Mouse (Mus musculus): ENCODE data around the gene Fam189a1. TPM values are rescaled to one million over a fixed set of nuclear protein-coding genes. Genes with fewer than 3 reads are reported as not detected.

Gene Fam189a1
- polyA plus RNA-seq, 1 experiment from 2014 or later, result 0.54 TPM

- no peaks in the 10 kb centered on the region for H3K36me3 ChIP-seq (ENCODE audit: control insufficient read depth, insufficient read depth, low read length)
- H3K9me3 ChIP-seq (ENCODE audit: control insufficient read depth, low read depth, low read length), result no peaks in the 10 kb centered on the region
- no peak overlapping the region for H3K4me3 ChIP-seq (ENCODE audit: low read depth, low read length)
- H3K27ac ChIP-seq (ENCODE audit: low read length), result no peak overlapping the region
- no peaks in the 10 kb centered on the region for H3K4me1 ChIP-seq (ENCODE audit: control insufficient read depth, insufficient read depth, low read length)
- H3K9ac ChIP-seq (replicated peaks; ENCODE audit: low read depth, low read length), result no peak overlapping the region
- H3K27me3 ChIP-seq (ENCODE audit: control insufficient read depth, insufficient read depth, low read length), result no peaks in the 10 kb centered on the region
- H3K4me2 ChIP-seq (replicated peaks; ENCODE audit: low read depth, low read length), result no peak overlapping the region
- no peak for ATAC-seq (ENCODE audit: insufficient number of reproducible peaks, insufficient read depth, low FRiP score, low read depth)
- 57% methylated on average over 6 of the region's 6 CpGs for WGBS
Measured at GRCm38 (mm10) chr7:65044280-65044679, 112.1 kb downstream of the Fam189a1 start.

- no peaks in the 10 kb centered on the region for H3K27me3 ChIP-seq (ENCODE audit: control insufficient read depth, insufficient read depth, low read length)
- no peak for ATAC-seq (ENCODE audit: insufficient number of reproducible peaks, insufficient read depth, low FRiP score, low read depth)
- no peaks in the 10 kb centered on the region for H3K36me3 ChIP-seq (ENCODE audit: control insufficient read depth, insufficient read depth, low read length)
- no peak overlapping the region for H3K4me3 ChIP-seq (ENCODE audit: low read depth, low read length)
- H3K9ac ChIP-seq (replicated peaks; ENCODE audit: low read depth, low read length), result no peak overlapping the region
- H3K4me1 ChIP-seq (ENCODE audit: control insufficient read depth, insufficient read depth, low read length), result no peaks in the 10 kb centered on the region
- no peaks in the 10 kb centered on the region for H3K9me3 ChIP-seq (ENCODE audit: control insufficient read depth, low read depth, low read length)
- WGBS, result 91% methylated on average over 7 of the region's 7 CpGs
- H3K27ac ChIP-seq (ENCODE audit: low read length), result no peak overlapping the region
- H3K4me2 ChIP-seq (replicated peaks; ENCODE audit: low read depth, low read length), result no peak overlapping the region
Measured at GRCm38 (mm10) chr7:65041106-65041505, 115.3 kb downstream of the Fam189a1 start.

- Histone ChIP-seq H3K4me2 (replicated peaks; ENCODE audit: low read depth, low read length) (no peak overlapping the region), H3K36me3 (ENCODE audit: control insufficient read depth, insufficient read depth, low read length) (no peaks in the 10 kb centered on the region)
- WGBS, result 68% methylated on average over 7 of the region's 7 CpGs
Measured at GRCm38 (mm10) chr7:65031741-65032140, 124.6 kb downstream of the Fam189a1 start.

GRCm38 (mm10) chr7:65031195-65031594 lies 125.2 kb downstream of the Fam189a1 start:
- Histone ChIP-seq H3K4me1 (ENCODE audit: control insufficient read depth, insufficient read depth, low read length) (no peaks in the 10 kb centered on the region), H3K9ac (replicated peaks; ENCODE audit: low read depth, low read length) (no peak overlapping the region), H3K27ac (ENCODE audit: low read length) (no peak overlapping the region), H3K27me3 (ENCODE audit: control insufficient read depth, insufficient read depth, low read length) (no peaks in the 10 kb centered on the region), H3K9me3 (ENCODE audit: control insufficient read depth, low read depth, low read length) (no peaks in the 10 kb centered on the region), H3K4me2 (replicated peaks; ENCODE audit: low read depth, low read length) (no peak overlapping the region), H3K4me3 (ENCODE audit: low read depth, low read length) (no peak overlapping the region), H3K36me3 (ENCODE audit: control insufficient read depth, insufficient read depth, low read length) (no peaks in the 10 kb centered on the region)
- WGBS, result 85% methylated on average over 6 of the region's 6 CpGs
- ATAC-seq (ENCODE audit: insufficient number of reproducible peaks, insufficient read depth, low FRiP score, low read depth), result no peak

More at GRCm38 (mm10) chr7:65031741-65032140, 124.6 kb downstream of the Fam189a1 start:
- no peaks in the 10 kb centered on the region for H3K27me3 ChIP-seq (ENCODE audit: control insufficient read depth, insufficient read depth, low read length)
- no peaks in the 10 kb centered on the region for H3K9me3 ChIP-seq (ENCODE audit: control insufficient read depth, low read depth, low read length)
- no peak for ATAC-seq (ENCODE audit: insufficient number of reproducible peaks, insufficient read depth, low FRiP score, low read depth)
- no peaks in the 10 kb centered on the region for H3K4me1 ChIP-seq (ENCODE audit: control insufficient read depth, insufficient read depth, low read length)
- no peak overlapping the region for H3K9ac ChIP-seq (replicated peaks; ENCODE audit: low read depth, low read length)
- H3K27ac ChIP-seq (ENCODE audit: low read length), result no peak overlapping the region
- no peak overlapping the region for H3K4me3 ChIP-seq (ENCODE audit: low read depth, low read length)

- no peak for ATAC-seq (ENCODE audit: insufficient number of reproducible peaks, insufficient read depth, low FRiP score, low read depth)
- 87% methylated on average over 16 of the region's 16 CpGs for WGBS
- no peaks in the 10 kb centered on the region for H3K9me3 ChIP-seq (ENCODE audit: control insufficient read depth, low read depth, low read length)
- H3K27ac ChIP-seq (ENCODE audit: low read length), result no peak overlapping the region
- no peak overlapping the region for H3K4me2 ChIP-seq (replicated peaks; ENCODE audit: low read depth, low read length)
- H3K27me3 ChIP-seq (ENCODE audit: control insufficient read depth, insufficient read depth, low read length), result no peaks in the 10 kb centered on the region
- H3K4me3 ChIP-seq (ENCODE audit: low read depth, low read length), result no peak overlapping the region
- no peak overlapping the region for H3K9ac ChIP-seq (replicated peaks; ENCODE audit: low read depth, low read length)
- no peaks in the 10 kb centered on the region for H3K36me3 ChIP-seq (ENCODE audit: control insufficient read depth, insufficient read depth, low read length)
- H3K4me1 ChIP-seq (ENCODE audit: control insufficient read depth, insufficient read depth, low read length), result no peaks in the 10 kb centered on the region
Measured at GRCm38 (mm10) chr7:65029985-65030384, 126.4 kb downstream of the Fam189a1 start.

GRCm38 (mm10) chr7:65021298-65021697 lies 135.1 kb downstream of the Fam189a1 start:
- ATAC-seq (ENCODE audit: insufficient number of reproducible peaks, insufficient read depth, low FRiP score, low read depth), result no peak
- Histone ChIP-seq H3K9me3 (ENCODE audit: control insufficient read depth, low read depth, low read length) (no peaks in the 10 kb centered on the region), H3K4me3 (ENCODE audit: low read depth, low read length) (no peak overlapping the region), H3K9ac (replicated peaks; ENCODE audit: low read depth, low read length) (no peak overlapping the region), H3K27me3 (ENCODE audit: control insufficient read depth, insufficient read depth, low read length) (no peaks in the 10 kb centered on the region), H3K4me1 (ENCODE audit: control insufficient read depth, insufficient read depth, low read length) (no peaks in the 10 kb centered on the region), H3K4me2 (replicated peaks; ENCODE audit: low read depth, low read length) (no peak overlapping the region), H3K27ac (ENCODE audit: low read length) (no peak overlapping the region), H3K36me3 (ENCODE audit: control insufficient read depth, insufficient read depth, low read length) (no peaks in the 10 kb centered on the region)
- 62% methylated on average over 2 of the region's 2 CpGs for WGBS

- H3K4me2 ChIP-seq (replicated peaks; ENCODE audit: low read depth, low read length), result no peak overlapping the region
- 71% methylated on average over 8 of the region's 8 CpGs for WGBS
- H3K9me3 ChIP-seq (ENCODE audit: control insufficient read depth, low read depth, low read length), result no peaks in the 10 kb centered on the region
- no peaks in the 10 kb centered on the region for H3K36me3 ChIP-seq (ENCODE audit: control insufficient read depth, insufficient read depth, low read length)
- H3K27ac ChIP-seq (ENCODE audit: low read length), result no peak overlapping the region
- H3K4me3 ChIP-seq (ENCODE audit: low read depth, low read length), result no peak overlapping the region
- no peak overlapping the region for H3K9ac ChIP-seq (replicated peaks; ENCODE audit: low read depth, low read length)
- no peak for ATAC-seq (ENCODE audit: insufficient number of reproducible peaks, insufficient read depth, low FRiP score, low read depth)
- H3K4me1 ChIP-seq (ENCODE audit: control insufficient read depth, insufficient read depth, low read length), result no peaks in the 10 kb centered on the region
- H3K27me3 ChIP-seq (ENCODE audit: control insufficient read depth, insufficient read depth, low read length), result no peaks in the 10 kb centered on the region
Measured at GRCm38 (mm10) chr7:65018036-65018679, 138.2 kb downstream of the Fam189a1 start.

- H3K4me1 ChIP-seq (ENCODE audit: control insufficient read depth, insufficient read depth, low read length), result no peaks in the 10 kb centered on the region
- H3K36me3 ChIP-seq (ENCODE audit: control insufficient read depth, insufficient read depth, low read length), result no peaks in the 10 kb centered on the region
- no peak overlapping the region for H3K27ac ChIP-seq (ENCODE audit: low read length)
- ATAC-seq (ENCODE audit: insufficient number of reproducible peaks, insufficient read depth, low FRiP score, low read depth), result no peak
- H3K4me3 ChIP-seq (ENCODE audit: low read depth, low read length), result no peak overlapping the region
- no peak overlapping the region for H3K9ac ChIP-seq (replicated peaks; ENCODE audit: low read depth, low read length)
- WGBS, result 59% methylated on average over 5 of the region's 5 CpGs
- no peaks in the 10 kb centered on the region for H3K27me3 ChIP-seq (ENCODE audit: control insufficient read depth, insufficient read depth, low read length)
- no peak overlapping the region for H3K4me2 ChIP-seq (replicated peaks; ENCODE audit: low read depth, low read length)
- H3K9me3 ChIP-seq (ENCODE audit: control insufficient read depth, low read depth, low read length), result no peaks in the 10 kb centered on the region
Measured at GRCm38 (mm10) chr7:65017348-65017747, 139.0 kb downstream of the Fam189a1 start.

GRCm38 (mm10) chr7:65011133-65011532 lies 145.2 kb downstream of the Fam189a1 start:
- no peak overlapping the region for H3K4me3 ChIP-seq (ENCODE audit: low read depth, low read length)
- no peaks in the 10 kb centered on the region for H3K27me3 ChIP-seq (ENCODE audit: control insufficient read depth, insufficient read depth, low read length)
- WGBS, result 35% methylated on average over 6 of the region's 6 CpGs
- no peak overlapping the region for H3K9ac ChIP-seq (replicated peaks; ENCODE audit: low read depth, low read length)
- H3K27ac ChIP-seq (ENCODE audit: low read length), result no peak overlapping the region
- H3K4me1 ChIP-seq (ENCODE audit: control insufficient read depth, insufficient read depth, low read length), result no peaks in the 10 kb centered on the region; the same call in 1 of the 2 replicates
- no peaks in the 10 kb centered on the region for H3K9me3 ChIP-seq (ENCODE audit: control insufficient read depth, low read depth, low read length)
- no peaks in the 10 kb centered on the region for H3K36me3 ChIP-seq (ENCODE audit: control insufficient read depth, insufficient read depth, low read length)
- no peak overlapping the region for H3K4me2 ChIP-seq (replicated peaks; ENCODE audit: low read depth, low read length)
- peak; percentile 79; the same call in 1 of the 2 replicates for ATAC-seq (ENCODE audit: insufficient number of reproducible peaks, insufficient read depth, low FRiP score, low read depth)
